Mouse (Mus musculus) limb, embryonic 10.5 days (tissue): Measurements from ENCODE around the gene Abhd18. TPM values are rescaled to one million over a fixed set of nuclear protein-coding genes. Genes with fewer than 3 reads are reported as not detected.
"Not testable (repeated sequence)": the region's sequence is repeated elsewhere in the genome, so short reads cannot be mapped to it uniquely, and the experiment has no call there.

Source experiments
- DNase-seq: peaks from one replicate; pipeline ENCODE4 v3.0.0-alpha.2; 2017; ENCODE audit warnings: low spot score
- H3K27ac ChIP-seq: fragments of 300-500 bp; sonication (generic); 2 replicates; pipeline ENCODE4 v1.5.1; 2016; ENCODE audit warnings: mild to moderate bottlenecking
- H3K27me3 ChIP-seq: fragments of 300-500 bp; sonication (generic); 2 replicates; pipeline ENCODE4 v1.6.1; 2016; ENCODE audit warnings: low read depth, mild to moderate bottlenecking; ENCODE audit not compliant: poor library complexity, severe bottlenecking
- H3K36me3 ChIP-seq: fragments of 300-500 bp; sonication (generic); 2 replicates; pipeline ENCODE4 v1.6.1; 2016; ENCODE audit warnings: mild to moderate bottlenecking, moderate library complexity
- H3K4me1 ChIP-seq: fragments of 300-500 bp; sonication (generic); 2 replicates; pipeline ENCODE4 v1.6.1; 2016
- H3K4me3 ChIP-seq: fragments of 300-500 bp; sonication (generic); 2 replicates; pipeline ENCODE4 v1.5.1; 2016; ENCODE audit warnings: mild to moderate bottlenecking, moderate library complexity
- H3K9me3 ChIP-seq: fragments of 300-500 bp; sonication (generic); replicated peaks from 2 replicates; pipeline ENCODE4 v1.6.1; 2016; ENCODE audit warnings: mild to moderate bottlenecking
- WGBS: fragments of 180-500 bp; shearing (Covaris S2); methylation state at CpG from one replicate; pipeline ENCODE4 v1.1.7; 2016; 5-methylcytosine and 5-hydroxymethylcytosine counted together
- polyA plus RNA-seq: library from polyadenylated mRNA; unstranded; fragments of >200 nt; fragmentation: Nextera tagmentation; extraction: Ambion mirVana; gene quantifications from 2 replicates; pipeline ENCODE4 v1.2.1, GENCODE M21; 2016

The Abhd18 gene
- polyA plus RNA-seq, 1 experiment from 2014 or later, result 6.0 TPM

DNA sequence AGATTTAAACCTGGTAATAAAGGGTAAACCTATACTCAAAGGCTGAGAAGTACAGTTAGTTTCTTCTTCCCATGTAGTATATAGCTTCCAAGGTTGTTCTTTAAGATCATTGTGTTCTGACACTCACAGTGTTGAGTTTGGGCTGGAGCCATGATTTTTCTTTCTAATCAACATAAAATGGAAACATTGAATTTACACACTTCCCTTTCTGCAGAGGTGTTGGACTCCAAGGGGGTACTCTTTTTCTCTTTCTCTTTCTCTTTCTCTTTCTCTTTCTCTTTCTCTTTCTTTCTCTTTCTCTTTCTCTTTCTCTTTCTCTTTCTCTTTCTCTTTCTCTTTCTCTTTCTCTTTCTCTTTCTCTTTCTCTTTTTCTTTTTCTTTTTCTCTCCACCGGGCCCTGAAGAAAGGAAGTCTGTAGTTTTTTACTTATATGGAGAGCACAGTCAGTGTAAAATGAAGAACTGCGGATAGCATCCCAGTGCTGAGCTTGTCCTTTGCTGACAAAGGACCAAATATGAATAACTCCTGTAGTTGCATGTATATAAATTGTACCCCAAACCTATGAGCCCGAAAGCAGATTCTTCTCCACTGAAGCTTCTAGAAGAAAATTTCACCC lies 6.5 kb downstream of the Abhd18 start:
- WGBS, result 95% methylated on average over 3 of the region's 3 CpGs
- H3K27ac ChIP-seq, H3K4me3 ChIP-seq, H3K36me3 ChIP-seq, H3K27me3 ChIP-seq, H3K4me1 ChIP-seq, DNase-seq, H3K9me3 ChIP-seq: not testable (repeated sequence)

DNA sequence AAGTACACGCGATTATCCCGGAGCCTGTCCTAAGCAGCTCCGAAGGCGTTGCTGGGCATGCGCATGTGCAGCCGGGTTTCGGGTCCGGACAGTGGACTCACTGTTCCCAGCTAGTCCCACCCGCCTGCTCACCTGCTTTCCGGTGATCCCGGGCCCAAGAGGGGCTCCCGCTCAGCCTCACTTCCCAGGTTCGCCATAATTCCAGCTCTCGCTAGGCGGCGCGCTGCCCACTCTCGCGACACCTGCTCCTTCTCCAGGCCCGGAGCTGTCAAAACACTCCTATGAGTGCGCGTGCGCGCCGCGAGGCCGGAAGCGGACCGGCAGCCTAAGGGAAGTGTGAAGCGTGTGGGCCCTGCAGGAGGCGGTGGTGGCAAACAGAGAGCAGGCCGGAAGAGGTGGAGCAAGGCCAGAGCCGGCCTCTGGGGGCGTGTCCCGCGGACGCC lies 47.1 kb downstream of the Abhd18 start:
- WGBS, result under 1% methylated on average over 38 of the region's 38 CpGs

DNA sequence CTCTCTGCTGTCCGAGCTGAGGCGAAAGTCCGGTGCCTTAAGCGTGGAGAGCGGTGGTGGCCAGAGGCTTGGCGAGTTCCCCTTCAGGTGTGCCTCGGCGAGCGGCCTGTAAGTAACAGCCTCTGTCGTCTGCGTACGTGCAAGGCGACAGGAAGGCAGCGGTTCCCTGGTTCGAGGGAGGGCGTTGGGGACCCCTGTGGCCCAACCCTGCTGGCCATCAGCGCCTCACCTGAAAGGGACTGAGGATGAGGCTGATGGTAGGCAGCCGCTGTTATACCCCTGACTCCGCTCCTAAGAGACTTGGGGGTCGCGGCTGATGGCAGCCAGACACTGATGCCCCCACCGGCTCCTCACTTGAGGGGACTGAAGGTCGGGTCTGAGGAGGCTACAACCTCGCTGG lies 47.6 kb downstream of the Abhd18 start:
- peak; percentile 51 for DNase-seq
- not testable (repeated sequence) for H3K9me3 ChIP-seq, H3K36me3 ChIP-seq, H3K27me3 ChIP-seq, H3K4me1 ChIP-seq
- H3K4me3 ChIP-seq, result peak overlapping the region; percentile 59
- 0 out of 2 replicates have a peak overlapping the region, but pooled peaks have one; percentile 46 for H3K27ac ChIP-seq
- under 1% methylated on average over 23 of the region's 24 CpGs for WGBS

More for the DNA sequence above, 47.1 kb downstream of the Abhd18 start:
- H3K27me3 ChIP-seq, H3K9me3 ChIP-seq, H3K4me1 ChIP-seq, H3K36me3 ChIP-seq: not testable (repeated sequence)
- H3K4me3 ChIP-seq, result peak overlapping the region; percentile 59
- H3K27ac ChIP-seq, result peak overlapping the region; percentile 61; the same call in 1 of the 2 replicates
- peak; percentile 98 for DNase-seq

- not testable (repeated sequence) for H3K27me3 ChIP-seq, H3K36me3 ChIP-seq, H3K27ac ChIP-seq, H3K9me3 ChIP-seq, H3K4me1 ChIP-seq, H3K4me3 ChIP-seq, DNase-seq
- 93% methylated on average over 8 of the region's 10 CpGs for WGBS
Observed at GRCm38 (mm10) chr3:40902443-40902842, 55.7 kb downstream of the Abhd18 start, which contains the start of gene 1700034I23Rik. Gene 1700034I23Rik, minus strand, starts transcription at chr3:40902543.

- 89% methylated on average over 5 of the region's 5 CpGs for WGBS
- no peaks in the 10 kb centered on the region for H3K4me1 ChIP-seq
- no peak for DNase-seq
- H3K27me3 ChIP-seq, result no peaks in the 10 kb centered on the region
- no peaks in the 10 kb centered on the region for H3K36me3 ChIP-seq
- H3K27ac ChIP-seq, result no peak overlapping the region
- H3K9me3 ChIP-seq, result no peaks in the 10 kb centered on the region
- no peak overlapping the region for H3K4me3 ChIP-seq
Observed at GRCm38 (mm10) chr3:40938189-40938588, 91.4 kb downstream of the Abhd18 start.

DNA sequence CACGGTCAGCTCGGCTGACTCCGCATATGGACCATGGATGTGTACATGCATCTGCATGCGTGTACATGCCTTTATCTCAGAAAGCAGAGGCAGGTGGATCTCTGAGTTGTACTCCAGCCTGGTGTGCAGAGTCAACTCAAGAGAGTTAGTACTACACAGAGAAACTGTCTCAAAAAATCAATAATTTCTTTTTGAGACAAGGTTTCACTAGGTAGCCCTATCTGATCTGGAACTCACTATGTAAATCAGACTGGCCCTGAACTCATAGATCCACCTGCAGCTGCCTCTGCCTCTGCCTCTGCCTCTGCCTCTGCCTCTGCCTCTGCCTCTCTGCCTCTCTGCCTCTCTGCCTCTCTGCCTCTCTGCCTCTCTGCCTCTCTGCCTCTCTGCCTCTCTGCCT lies 91.8 kb downstream of the Abhd18 start:
- Histone ChIP-seq H3K27ac (no peak overlapping the region), H3K9me3 (no peaks in the 10 kb centered on the region), H3K4me3 (no peak overlapping the region), H3K27me3 (no peaks in the 10 kb centered on the region), H3K36me3 (no peaks in the 10 kb centered on the region), H3K4me1 (no peaks in the 10 kb centered on the region)
- DNase-seq, result no peak
- 96% methylated on average over 4 of the region's 4 CpGs for WGBS

DNA sequence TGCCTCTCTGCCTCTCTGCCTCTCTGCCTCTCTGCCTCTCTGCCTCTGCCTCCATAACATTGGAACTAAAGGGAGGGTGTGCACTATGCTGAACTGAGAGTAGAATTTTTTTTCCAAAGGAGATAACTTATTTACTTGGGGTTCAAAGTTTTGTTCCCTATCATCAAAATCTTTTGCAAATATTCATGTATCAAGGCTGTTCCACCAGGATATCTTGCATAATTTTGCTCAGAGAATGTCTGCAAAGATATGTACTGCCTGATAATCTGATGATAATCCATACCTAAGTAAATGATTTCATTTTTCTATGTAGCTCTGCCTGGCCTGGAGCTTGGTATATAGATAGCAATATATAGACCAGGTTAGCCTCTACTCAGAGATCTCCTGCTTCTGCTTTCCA lies 92.2 kb downstream of the Abhd18 start:
- Histone ChIP-seq H3K4me1 (no peaks in the 10 kb centered on the region), H3K36me3 (no peaks in the 10 kb centered on the region), H3K27me3 (no peaks in the 10 kb centered on the region), H3K27ac (no peak overlapping the region), H3K9me3 (no peaks in the 10 kb centered on the region), H3K4me3 (no peak overlapping the region)
- DNase-seq, result no peak

- 1% methylated on average over 66 of the region's 66 CpGs for WGBS
- H3K9me3 ChIP-seq, result no peaks in the 10 kb centered on the region
- no peaks in the 10 kb centered on the region for H3K36me3 ChIP-seq
- H3K27me3 ChIP-seq, result peaks cover 51% of the 10 kb centered on the region
- peak; percentile 98 for DNase-seq
- H3K27ac ChIP-seq, result peak within 1 kb of the TSS; percentile 77
- peaks cover 20% of the 10 kb centered on the region for H3K4me1 ChIP-seq
- peak within 1 kb of the TSS; percentile 78 for H3K4me3 ChIP-seq
Observed at GRCm38 (mm10) chr3:40949170-40949902, 102.6 kb downstream of the Abhd18 start, which contains the start of gene Larp1b. Gene Larp1b, plus strand, starts transcription at chr3:40949828.

DNA sequence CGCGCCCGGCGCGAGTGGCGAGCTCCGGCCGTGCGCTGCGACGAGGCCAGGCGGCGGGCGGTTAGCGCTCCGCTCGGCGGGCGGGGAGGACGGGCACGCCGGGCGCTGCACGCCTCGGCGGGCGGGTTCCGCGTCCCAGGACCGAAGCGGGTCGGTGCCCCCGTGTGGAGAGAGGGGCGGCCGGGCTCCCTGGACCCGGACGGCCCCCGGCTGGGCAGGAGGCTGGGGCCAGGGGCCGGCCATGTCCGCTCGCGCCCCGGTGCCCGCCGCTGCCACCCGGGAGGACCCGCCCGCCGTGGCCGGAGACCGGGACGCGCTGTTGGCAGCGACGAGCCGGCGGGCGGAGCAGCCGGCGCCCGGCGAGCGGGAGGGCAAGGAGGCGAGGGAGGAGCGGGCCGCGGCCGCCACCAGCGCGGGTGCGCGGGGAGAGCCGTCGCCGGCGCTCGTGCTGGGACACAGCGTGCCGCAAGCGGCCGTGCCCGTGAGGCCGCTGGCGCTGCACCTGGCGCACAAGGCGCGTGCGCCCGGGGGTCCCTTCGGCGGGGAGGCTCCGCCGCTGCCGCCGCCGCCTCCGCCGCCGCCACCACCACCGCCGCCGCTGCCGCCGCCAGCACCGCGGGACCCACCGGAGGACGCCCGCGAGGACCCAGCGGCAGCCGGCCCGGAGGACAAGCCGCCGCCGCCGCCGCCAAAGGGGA lies 103.3 kb downstream of the Abhd18 start:
- 4% methylated on average over 102 of the region's 118 CpGs for WGBS
- DNase-seq, result peak; percentile 61
- peaks cover 51% of the 10 kb centered on the region for H3K27me3 ChIP-seq
- peak overlapping the region; percentile 78 for H3K4me3 ChIP-seq
- peak overlapping the region; percentile 77 for H3K27ac ChIP-seq
- H3K9me3 ChIP-seq, result no peaks in the 10 kb centered on the region
- peaks cover 20% of the 10 kb centered on the region for H3K4me1 ChIP-seq
- H3K36me3 ChIP-seq, result no peaks in the 10 kb centered on the region

GRCm38 (mm10) chr3:40950601-40951201 lies 103.9 kb downstream of the Abhd18 start:
- peaks cover 20% of the 10 kb centered on the region for H3K4me1 ChIP-seq
- peak; percentile 60 for DNase-seq
- peaks cover 51% of the 10 kb centered on the region for H3K27me3 ChIP-seq
- no peaks in the 10 kb centered on the region for H3K9me3 ChIP-seq
- H3K4me3 ChIP-seq, result peak overlapping the region; percentile 78
- H3K36me3 ChIP-seq, result no peaks in the 10 kb centered on the region
- peak overlapping the region; percentile 77 for H3K27ac ChIP-seq
- WGBS, result 1% methylated on average over 43 of the region's 43 CpGs

GRCm38 (mm10) chr3:40951365-40951764 lies 104.6 kb downstream of the Abhd18 start:
- Histone ChIP-seq H3K27me3 (peaks cover 51% of the 10 kb centered on the region), H3K36me3 (no peaks in the 10 kb centered on the region), H3K27ac (no peak overlapping the region), H3K4me3 (peak overlapping the region; percentile 78), H3K4me1 (peaks cover 20% of the 10 kb centered on the region), H3K9me3 (no peaks in the 10 kb centered on the region)
- no peak for DNase-seq
- WGBS, result 15% methylated on average over 7 of the region's 7 CpGs

DNA sequence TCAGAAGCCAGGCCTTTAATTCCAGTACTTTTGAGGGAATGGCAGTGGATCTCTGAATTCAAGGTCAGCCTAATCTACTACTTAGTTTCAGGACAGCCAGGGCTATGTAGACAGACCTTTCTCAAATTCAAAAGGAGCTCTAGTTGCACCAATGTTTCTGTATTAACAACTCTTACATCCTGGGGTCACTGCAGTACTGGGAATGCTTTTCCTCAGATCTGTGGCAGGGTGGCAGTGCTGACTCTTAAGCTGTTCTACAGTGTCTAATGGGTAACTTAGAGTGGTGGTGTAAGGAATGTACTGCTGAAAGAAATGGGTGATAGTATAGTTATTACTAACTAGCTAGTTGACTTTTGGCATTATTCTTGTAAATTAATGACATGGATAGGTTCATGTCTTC lies 105.8 kb downstream of the Abhd18 start:
- Histone ChIP-seq H3K27ac (no peak overlapping the region), H3K27me3 (peaks cover 51% of the 10 kb centered on the region), H3K4me3 (no peak overlapping the region), H3K36me3 (no peaks in the 10 kb centered on the region), H3K4me1 (peaks cover 20% of the 10 kb centered on the region), H3K9me3 (no peaks in the 10 kb centered on the region)
- DNase-seq, result no peak

DNA sequence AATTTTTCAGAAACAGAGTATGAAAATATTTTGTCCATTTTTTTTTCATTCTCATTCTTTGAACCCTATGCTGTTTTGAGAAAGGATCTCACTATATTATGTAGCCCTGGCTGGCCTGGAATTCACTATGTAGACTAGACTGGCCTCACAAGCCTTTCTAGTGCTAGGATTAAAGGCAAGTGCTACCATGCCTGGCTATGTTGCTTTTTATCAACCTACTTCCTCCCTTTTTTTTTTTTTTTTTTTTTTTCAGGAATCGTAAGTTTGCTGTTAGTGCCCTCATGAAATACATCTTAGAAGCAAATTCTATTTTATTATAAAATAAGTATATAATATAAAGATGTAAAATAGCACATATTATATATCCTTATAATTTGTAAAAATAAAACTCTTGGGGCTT lies 108.0 kb downstream of the Abhd18 start:
- Histone ChIP-seq H3K36me3 (no peaks in the 10 kb centered on the region), H3K27me3 (peaks cover 34% of the 10 kb centered on the region), H3K27ac (no peak overlapping the region), H3K9me3 (no peaks in the 10 kb centered on the region), H3K4me3 (no peak overlapping the region), H3K4me1 (peaks cover 13% of the 10 kb centered on the region)
- no peak for DNase-seq
- WGBS, result 87% methylated on average over 1 of the region's 1 CpGs
